Mouse (Mus musculus) R1 (cell line): Measurements from ENCODE around the gene Zcchc4.

ENCODE experiments used
- DNase-seq: peaks from one replicate; pipeline ENCODE4 v3.0.0-alpha.2; 2018; ENCODE audit warnings: low read depth, low spot score

The Zcchc4 gene

GRCm38 (mm10) chr5:52794109-52794508, 18.9 kb downstream of the Zcchc4 start:
- no peak for DNase-seq

GRCm38 (mm10) chr5:52799274-52799985, 24.2 kb downstream of the Zcchc4 start:
- peak; percentile 43 for DNase-seq

- peak; percentile 43 for DNase-seq
Observed at GRCm38 (mm10) chr5:52805801-52806200, 30.6 kb downstream of the Zcchc4 start.

- no peak for DNase-seq
Observed at GRCm38 (mm10) chr5:52806349-52806748, 31.1 kb downstream of the Zcchc4 start.

- no peak for DNase-seq
Observed at GRCm38 (mm10) chr5:52807030-52807429, 31.8 kb downstream of the Zcchc4 start.

GRCm38 (mm10) chr5:52810446-52810845, 35.2 kb downstream of the Zcchc4 start:
- DNase-seq: no peak

GRCm38 (mm10) chr5:52811056-52811455, 35.8 kb downstream of the Zcchc4 start:
- peak; percentile 25 for DNase-seq

- DNase-seq: no peak
Observed at GRCm38 (mm10) chr5:52812456-52812855, 37.2 kb downstream of the Zcchc4 start.

GRCm38 (mm10) chr5:52813312-52813711, 38.1 kb downstream of the Zcchc4 start:
- peak; percentile 40 for DNase-seq

GRCm38 (mm10) chr5:52818676-52819075, 43.5 kb downstream of the Zcchc4 start:
- DNase-seq: no peak

- DNase-seq: peak; percentile 58
Observed at GRCm38 (mm10) chr5:52821691-52822090, 46.5 kb downstream of the Zcchc4 start.

GRCm38 (mm10) chr5:52827923-52828322, 52.7 kb downstream of the Zcchc4 start:
- no peak for DNase-seq

- no peak for DNase-seq
Observed at GRCm38 (mm10) chr5:52833005-52833404, 57.8 kb downstream of the Zcchc4 start.

GRCm38 (mm10) chr5:52833761-52834274, 58.6 kb downstream of the Zcchc4 start, which contains the start of gene Anapc4:
Anapc4 (plus strand) TSS chr5:52834012.
- peak; percentile 98 for DNase-seq

- peak; percentile 49 for DNase-seq
Observed at GRCm38 (mm10) chr5:52834386-52834785, 59.2 kb downstream of the Zcchc4 start.

- DNase-seq: no peak
Observed at GRCm38 (mm10) chr5:52844319-52844718, 69.1 kb downstream of the Zcchc4 start.

GRCm38 (mm10) chr5:52855727-52856126, 80.5 kb downstream of the Zcchc4 start:
- peak; percentile 84 for DNase-seq

GRCm38 (mm10) chr5:52864446-52864845, 89.2 kb downstream of the Zcchc4 start:
- no peak for DNase-seq

GRCm38 (mm10) chr5:52865825-52866224, 90.6 kb downstream of the Zcchc4 start:
- no peak for DNase-seq

- DNase-seq: no peak
Observed at GRCm38 (mm10) chr5:52866361-52867155, 91.3 kb downstream of the Zcchc4 start.

- no peak for DNase-seq
Observed at GRCm38 (mm10) chr5:52868918-52869703, 93.9 kb downstream of the Zcchc4 start.

GRCm38 (mm10) chr5:52871461-52871860, 96.3 kb downstream of the Zcchc4 start:
- DNase-seq: no peak
